Mouse (Mus musculus) urinary bladder, adult 18-20 months (tissue): Measurements from ENCODE around the gene Olfr420.
A peak's percentile ranks its signal among the peaks of the same experiment; 100 is the strongest.

Experiments
- DNase-seq, 2 experiments: peaks; one replicate each; pipeline ENCODE4 v3.0.0; 2022; ENCODE audit warnings: low spot score in 2 of 2, mixed read lengths in 2 of 2

Gene Olfr420

DNA sequence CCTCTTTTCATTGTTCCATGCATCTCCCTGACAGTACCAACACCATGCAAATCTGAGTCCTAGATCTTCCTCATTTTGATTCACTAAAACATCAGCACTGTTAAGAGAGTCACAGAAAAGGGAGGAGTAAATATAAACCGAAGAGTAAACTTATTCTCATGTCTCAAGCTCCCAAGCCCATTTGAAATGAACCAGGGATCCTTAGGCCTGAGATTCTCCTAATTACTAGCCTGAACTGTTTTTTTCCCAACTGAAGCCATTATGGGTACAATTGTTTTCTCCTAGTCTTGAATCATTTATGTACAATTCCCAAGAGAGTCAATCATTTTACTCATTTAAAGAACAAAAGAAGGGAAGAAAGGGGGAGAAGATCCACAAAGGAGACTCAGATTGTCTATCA, at the start of gene Olfr420:
Olfr420 (plus strand) TSS at position 301 of the 400 bp plus-strand sequence.
- no peak for DNase-seq

GRCm38 (mm10) chr1:174121062-174121461, 34.4 kb upstream of the Olfr420 start, which contains the start of gene Olfr231:
Olfr231 (minus strand) TSS chr1:174121162.
- no peak for DNase-seq

- no peak for DNase-seq
Measured at GRCm38 (mm10) chr1:174131217-174131616, 24.2 kb upstream of the Olfr420 start, which contains the start of gene Olfr424. Olfr424 (plus strand) TSS chr1:174131517.

DNA sequence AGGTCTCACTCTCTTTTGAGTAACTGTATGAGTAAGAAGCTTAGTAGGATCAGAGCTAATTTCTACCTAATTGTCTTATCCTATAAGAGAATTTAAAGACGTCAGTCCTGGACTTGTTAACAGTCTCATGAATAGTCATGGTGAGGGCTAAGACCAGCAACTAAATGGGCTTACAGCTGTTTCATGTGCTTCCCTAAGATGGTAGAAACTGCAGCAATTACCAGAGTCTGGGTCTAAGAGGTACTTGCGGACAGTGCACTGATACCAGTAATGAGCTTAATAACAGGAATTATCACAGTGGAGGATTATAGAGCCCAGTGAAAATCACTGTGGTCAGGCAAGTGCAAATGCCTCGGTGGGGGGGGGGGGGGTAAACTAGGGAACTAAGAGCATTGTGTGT, 23.4 kb upstream of the Olfr420 start:
- no peak for DNase-seq

DNA sequence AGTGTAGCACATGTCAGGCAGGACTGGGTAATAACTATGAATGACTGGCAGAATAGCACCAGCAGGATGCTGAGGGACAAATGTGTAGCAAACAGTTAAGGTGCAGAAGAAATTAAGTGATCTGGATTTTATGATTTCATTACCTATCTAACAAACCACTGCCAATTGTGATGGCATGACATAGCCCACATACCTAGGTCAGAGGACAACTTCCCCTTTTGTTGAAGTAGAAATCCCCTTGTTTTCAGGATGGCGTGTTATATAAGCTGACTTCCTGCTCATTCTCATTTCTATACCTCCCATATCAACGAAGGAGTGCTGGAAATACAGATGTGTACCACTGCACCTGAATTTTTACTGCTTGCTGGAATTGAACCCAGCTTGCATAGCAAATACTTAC, 14.0 kb upstream of the Olfr420 start:
- no peak for DNase-seq

GRCm38 (mm10) chr1:174146696-174147095, 8.7 kb upstream of the Olfr420 start:
- no peak for DNase-seq

- DNase-seq = no peak
Measured at GRCm38 (mm10) chr1:174149289-174149688, 6.1 kb upstream of the Olfr420 start.

- no peak for DNase-seq
Measured at GRCm38 (mm10) chr1:174157622-174158021, 2.2 kb downstream of the Olfr420 start.

DNA sequence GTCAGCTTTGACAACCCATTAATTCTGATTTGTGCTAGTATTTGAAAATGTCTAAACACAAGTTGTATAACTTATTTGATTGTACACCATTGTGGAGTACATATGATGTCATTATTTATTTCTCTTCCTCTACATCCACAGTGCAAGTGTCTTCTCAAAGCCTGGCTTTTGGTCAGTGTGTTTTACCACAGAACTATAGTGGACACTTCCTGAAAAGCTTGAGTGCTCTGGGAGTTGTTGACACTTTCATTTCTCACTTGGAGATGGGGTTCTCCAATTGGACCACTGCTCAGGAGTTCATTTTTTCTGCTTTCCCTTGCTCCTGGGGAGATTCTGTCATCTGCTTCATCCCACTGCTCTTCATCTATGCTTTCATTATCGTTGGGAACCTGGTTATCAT, 3.1 kb downstream of the Olfr420 start:
- DNase-seq = no peak

DNA sequence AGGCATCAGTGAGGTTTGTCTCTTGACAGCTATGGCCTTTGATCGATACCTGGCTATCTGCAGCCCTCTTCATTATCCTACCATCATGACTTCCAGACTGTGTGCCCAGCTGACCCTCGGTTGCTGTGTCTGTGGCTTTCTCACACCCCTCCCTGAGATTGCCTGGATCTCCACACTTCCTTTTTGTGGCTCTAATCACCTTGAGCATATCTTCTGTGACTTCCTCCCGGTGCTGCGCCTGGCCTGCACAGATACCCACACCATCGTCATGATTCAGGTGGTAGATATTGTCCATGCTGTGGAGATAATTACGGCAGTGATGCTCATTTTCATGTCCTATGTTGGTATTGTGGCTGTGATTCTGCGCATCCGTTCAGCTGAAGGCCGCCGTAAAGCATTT, 3.7 kb downstream of the Olfr420 start:
- no peak for DNase-seq

GRCm38 (mm10) chr1:174169024-174169423, 13.6 kb downstream of the Olfr420 start:
- DNase-seq = no peak

- DNase-seq = no peak
Measured at GRCm38 (mm10) chr1:174170706-174171501, 15.5 kb downstream of the Olfr420 start.

DNA sequence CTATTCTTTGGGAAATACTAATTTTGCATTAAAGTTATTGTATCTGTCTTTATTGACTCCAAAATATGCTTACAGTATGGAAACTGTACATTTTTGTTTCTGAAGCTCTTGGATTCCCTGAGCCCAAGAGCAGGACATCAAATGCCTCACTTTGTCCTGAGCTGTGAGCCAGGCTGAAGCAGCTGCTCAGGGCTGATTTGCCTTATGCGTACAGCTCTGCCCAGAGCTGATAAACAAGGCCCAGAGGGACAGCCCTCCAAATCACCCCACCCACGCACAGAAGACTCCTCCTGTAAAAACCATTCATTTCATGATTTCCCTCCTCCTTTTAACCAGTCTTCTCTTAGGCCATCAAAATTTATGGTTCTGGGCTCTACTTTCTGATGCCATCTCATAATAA, 16.1 kb downstream of the Olfr420 start:
- peak in 1 of 2 experiments; percentile 1 for DNase-seq

DNA sequence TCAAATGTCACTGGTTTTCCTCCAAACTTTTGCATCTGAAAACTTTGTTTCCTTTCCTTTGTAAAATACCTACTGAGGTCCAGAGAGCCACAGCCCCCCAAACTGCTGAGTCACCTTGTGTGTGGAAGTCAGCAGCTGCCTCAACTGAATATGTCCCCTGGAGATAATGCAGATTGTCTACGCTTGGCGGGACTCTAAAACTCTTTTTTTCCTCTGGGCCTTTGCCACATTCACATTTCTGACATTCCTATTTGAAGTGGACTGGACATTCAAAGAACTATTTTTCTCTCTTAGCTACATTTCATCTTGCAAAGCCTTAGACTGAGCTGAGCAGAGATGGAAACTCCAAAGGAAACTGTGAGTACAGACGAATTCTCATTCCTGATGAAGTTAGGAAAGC, 17.2 kb downstream of the Olfr420 start, which contains the start of gene Spta1:
Spta1 (plus strand) TSS at position 172 of the 400 bp plus-strand sequence.
- DNase-seq = no peak

DNA sequence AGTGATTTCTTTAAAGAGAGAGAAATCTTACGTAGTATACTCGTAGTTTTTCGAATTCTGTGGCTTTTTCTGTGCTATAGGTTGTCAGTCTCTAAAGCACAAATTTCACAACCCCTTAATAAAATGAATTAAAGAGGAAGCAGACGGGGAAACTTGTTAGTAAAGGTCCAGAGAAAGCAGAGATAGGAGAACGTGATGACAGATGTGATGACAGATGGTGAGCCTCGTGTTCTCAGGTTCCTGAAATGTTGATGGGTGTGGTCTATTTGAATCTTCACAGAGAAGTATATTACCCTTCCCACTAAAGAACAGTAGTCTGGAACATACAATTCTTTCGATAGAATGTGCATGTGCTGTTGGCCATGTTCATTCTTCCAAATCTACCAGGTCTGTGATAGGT, 49.3 kb downstream of the Olfr420 start:
- DNase-seq = no peak
